Mouse (Mus musculus): ENCODE measurements around the gene Polrmt. TPM values are rescaled to one million over a fixed set of nuclear protein-coding genes. Genes with fewer than 3 reads are reported as not detected.
"Not testable (repeated sequence)": the region's sequence is repeated elsewhere in the genome, so short reads cannot be mapped to it uniquely, and the experiment has no call there.

Polrmt gene
- polyA plus RNA-seq, 1 experiment from 2014 or later: 52.8 TPM

- H3K4me1 ChIP-seq: peaks cover 27% of the 10 kb centered on the region
- DNase-seq (ENCODE audit: low spot score): peak; percentile 82
- peaks cover 44% of the 10 kb centered on the region for H3K27me3 ChIP-seq (replicated peaks; ENCODE audit: low read depth, poor library complexity, severe bottlenecking)
- no peak overlapping the region for H3K27ac ChIP-seq (replicated peaks)
- H3K36me3 ChIP-seq (replicated peaks): peaks cover 53% of the 10 kb centered on the region
- H3K9me3 ChIP-seq: no peaks in the 10 kb centered on the region
- H3K4me3 ChIP-seq: no peak overlapping the region
- 11% methylated on average over 6 of the region's 6 CpGs for WGBS
Observed at GRCm38 (mm10) chr10:79712499-79713126, 33.8 kb downstream of the Polrmt start.

GRCm38 (mm10) chr10:79712029-79712428 lies 34.4 kb downstream of the Polrmt start:
- no peak overlapping the region for H3K4me3 ChIP-seq
- peaks cover 38% of the 10 kb centered on the region for H3K27me3 ChIP-seq (replicated peaks; ENCODE audit: low read depth, poor library complexity, severe bottlenecking)
- DNase-seq (ENCODE audit: low spot score): no peak
- H3K36me3 ChIP-seq (replicated peaks): peaks cover 59% of the 10 kb centered on the region
- H3K27ac ChIP-seq (replicated peaks): no peak overlapping the region
- H3K9me3 ChIP-seq: no peaks in the 10 kb centered on the region
- 72% methylated on average over 1 of the region's 1 CpGs for WGBS
- peaks cover 27% of the 10 kb centered on the region for H3K4me1 ChIP-seq

- Histone ChIP-seq H3K9me3 (no peaks in the 10 kb centered on the region), H3K4me3 (0 out of 2 replicates have a peak overlapping the region, but pooled peaks have one; percentile 14), H3K4me1 (peaks cover 38% of the 10 kb centered on the region), H3K27me3 (replicated peaks; ENCODE audit: low read depth, poor library complexity, severe bottlenecking) (peaks cover 11% of the 10 kb centered on the region), H3K27ac (replicated peaks) (no peak overlapping the region), H3K36me3 (replicated peaks) (peaks cover 74% of the 10 kb centered on the region)
- no peak for DNase-seq (ENCODE audit: low spot score)
- WGBS: 81% methylated on average over 7 of the region's 7 CpGs
Observed at GRCm38 (mm10) chr10:79709307-79709706, 37.1 kb downstream of the Polrmt start.

GRCm38 (mm10) chr10:79708668-79709067 lies 37.7 kb downstream of the Polrmt start:
- WGBS: 92% methylated on average over 21 of the region's 21 CpGs

GRCm38 (mm10) chr10:79707759-79708158 lies 38.6 kb downstream of the Polrmt start:
- Histone ChIP-seq H3K36me3 (replicated peaks) (peaks cover 72% of the 10 kb centered on the region), H3K27me3 (replicated peaks; ENCODE audit: low read depth, poor library complexity, severe bottlenecking) (no peaks in the 10 kb centered on the region), H3K4me3 (0 out of 2 replicates have a peak overlapping the region, but pooled peaks have one; percentile 69), H3K9me3 (no peaks in the 10 kb centered on the region), H3K27ac (replicated peaks) (no peak overlapping the region), H3K4me1 (peaks cover 38% of the 10 kb centered on the region)
- DNase-seq (ENCODE audit: low spot score): no peak
- 73% methylated on average over 4 of the region's 4 CpGs for WGBS

More at GRCm38 (mm10) chr10:79708668-79709067, 37.7 kb downstream of the Polrmt start:
- no peak for DNase-seq (ENCODE audit: low spot score)
- peaks cover 4% of the 10 kb centered on the region for H3K27me3 ChIP-seq (replicated peaks; ENCODE audit: low read depth, poor library complexity, severe bottlenecking)
- no peak overlapping the region for H3K27ac ChIP-seq (replicated peaks)
- H3K4me1 ChIP-seq: peaks cover 38% of the 10 kb centered on the region
- H3K36me3 ChIP-seq (replicated peaks): peaks cover 74% of the 10 kb centered on the region
- H3K4me3 ChIP-seq: peak overlapping the region; percentile 14; the same call in 1 of the 2 replicates
- no peaks in the 10 kb centered on the region for H3K9me3 ChIP-seq

GRCm38 (mm10) chr10:79707162-79707561 lies 39.2 kb downstream of the Polrmt start:
- Histone ChIP-seq H3K9me3 (no peaks in the 10 kb centered on the region), H3K27me3 (replicated peaks; ENCODE audit: low read depth, poor library complexity, severe bottlenecking) (no peaks in the 10 kb centered on the region), H3K27ac (replicated peaks) (no peak overlapping the region), H3K36me3 (replicated peaks) (peaks cover 66% of the 10 kb centered on the region), H3K4me1 (peaks cover 38% of the 10 kb centered on the region), H3K4me3 (peak overlapping the region; percentile 69)
- WGBS: 80% methylated on average over 1 of the region's 1 CpGs
- no peak for DNase-seq (ENCODE audit: low spot score)

GRCm38 (mm10) chr10:79706406-79707094 lies 39.8 kb downstream of the Polrmt start:
- 87% methylated on average over 5 of the region's 5 CpGs for WGBS
- peak overlapping the region; percentile 69 for H3K4me3 ChIP-seq
- peaks cover 43% of the 10 kb centered on the region for H3K4me1 ChIP-seq
- no peak overlapping the region for H3K27ac ChIP-seq (replicated peaks)
- no peaks in the 10 kb centered on the region for H3K9me3 ChIP-seq
- no peaks in the 10 kb centered on the region for H3K27me3 ChIP-seq (replicated peaks; ENCODE audit: low read depth, poor library complexity, severe bottlenecking)
- DNase-seq (ENCODE audit: low spot score): no peak
- peaks cover 60% of the 10 kb centered on the region for H3K36me3 ChIP-seq (replicated peaks)

- peak overlapping the region; percentile 69 for H3K4me3 ChIP-seq
- H3K27me3 ChIP-seq (replicated peaks; ENCODE audit: low read depth, poor library complexity, severe bottlenecking): no peaks in the 10 kb centered on the region
- H3K9me3 ChIP-seq: no peaks in the 10 kb centered on the region
- 88% methylated on average over 5 of the region's 5 CpGs for WGBS
- peaks cover 49% of the 10 kb centered on the region for H3K4me1 ChIP-seq
- H3K36me3 ChIP-seq (replicated peaks): peaks cover 54% of the 10 kb centered on the region
- DNase-seq (ENCODE audit: low spot score): no peak
- no peak overlapping the region for H3K27ac ChIP-seq (replicated peaks)
Observed at GRCm38 (mm10) chr10:79705951-79706350, 40.4 kb downstream of the Polrmt start.

GRCm38 (mm10) chr10:79704970-79705360 lies 41.4 kb downstream of the Polrmt start:
- H3K27me3 ChIP-seq (replicated peaks; ENCODE audit: low read depth, poor library complexity, severe bottlenecking): no peaks in the 10 kb centered on the region
- peaks cover 44% of the 10 kb centered on the region for H3K36me3 ChIP-seq (replicated peaks)
- H3K27ac ChIP-seq (replicated peaks): peak overlapping the region; percentile 92
- no peaks in the 10 kb centered on the region for H3K9me3 ChIP-seq
- 7% methylated on average over 10 of the region's 10 CpGs for WGBS
- no peak for DNase-seq (ENCODE audit: low spot score)
- peak overlapping the region; percentile 69 for H3K4me3 ChIP-seq
- H3K4me1 ChIP-seq: peaks cover 53% of the 10 kb centered on the region

- peak within 1 kb of the TSS; percentile 92 for H3K27ac ChIP-seq (replicated peaks)
- H3K4me1 ChIP-seq: peaks cover 53% of the 10 kb centered on the region
- WGBS: 1% methylated on average over 65 of the region's 65 CpGs
Observed at GRCm38 (mm10) chr10:79704065-79704969, 42.1 kb downstream of the Polrmt start, which contains the start of gene Bsg. Gene Bsg (plus strand): TSS chr10:79704491.

GRCm38 (mm10) chr10:79703541-79703940 lies 42.8 kb downstream of the Polrmt start:
- Histone ChIP-seq H3K9me3 (no peaks in the 10 kb centered on the region), H3K27me3 (replicated peaks; ENCODE audit: low read depth, poor library complexity, severe bottlenecking) (no peaks in the 10 kb centered on the region), H3K4me1 (peaks cover 46% of the 10 kb centered on the region), H3K4me3 (peak overlapping the region; percentile 69), H3K27ac (replicated peaks) (peak overlapping the region; percentile 92), H3K36me3 (replicated peaks) (peaks cover 30% of the 10 kb centered on the region)
- no peak for DNase-seq (ENCODE audit: low spot score)
- 74% methylated on average over 10 of the region's 10 CpGs for WGBS

More at GRCm38 (mm10) chr10:79704065-79704969, 42.1 kb downstream of the Polrmt start, which contains the start of gene Bsg:
- Histone ChIP-seq H3K27me3 (replicated peaks; ENCODE audit: low read depth, poor library complexity, severe bottlenecking) (no peaks in the 10 kb centered on the region), H3K36me3 (replicated peaks) (peaks cover 38% of the 10 kb centered on the region), H3K9me3 (no peaks in the 10 kb centered on the region), H3K4me3 (peak within 1 kb of the TSS; percentile 69)
- peak; percentile 100 for DNase-seq (ENCODE audit: low spot score)

- 88% methylated on average over 4 of the region's 4 CpGs for WGBS
- H3K9me3 ChIP-seq; H3K27me3 ChIP-seq (replicated peaks; ENCODE audit: low read depth, poor library complexity, severe bottlenecking); H3K27ac ChIP-seq (replicated peaks); H3K4me3 ChIP-seq; DNase-seq (ENCODE audit: low spot score): not testable (repeated sequence)
- Histone ChIP-seq H3K36me3 (replicated peaks) (peaks cover 24% of the 10 kb centered on the region), H3K4me1 (peaks cover 46% of the 10 kb centered on the region)
Observed at GRCm38 (mm10) chr10:79702970-79703369, 43.4 kb downstream of the Polrmt start.
